Mouse (Mus musculus): ENCODE results near the gene Tbx18. TPM values are rescaled to one million over a fixed set of nuclear protein-coding genes. Genes with fewer than 3 reads are reported as not detected.

The Tbx18 gene
- polyA plus RNA-seq, 1 experiment from 2014 or later: 3.4 TPM

DNA sequence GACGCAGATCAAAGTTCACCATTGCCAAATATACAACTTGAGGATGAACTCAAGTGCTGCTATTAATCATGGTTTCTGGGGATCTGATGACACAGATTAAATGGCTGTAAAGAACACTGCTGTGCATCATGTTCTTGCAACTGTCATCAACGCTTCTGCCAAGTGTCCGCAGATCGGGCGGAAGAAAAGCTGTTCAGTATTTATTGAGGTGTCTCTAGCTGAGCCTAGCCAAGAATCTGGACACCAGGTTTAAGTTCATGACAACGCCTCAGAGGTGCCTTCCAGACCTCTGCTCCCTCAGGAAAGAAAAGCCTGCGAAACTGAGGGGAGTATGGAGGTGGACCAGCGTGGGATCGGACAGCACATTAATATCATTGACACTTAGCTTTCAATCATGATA is 44.1 kb downstream of the Tbx18 start:
- 52% methylated on average over 9 of the region's 9 CpGs for WGBS
- Histone ChIP-seq H3K9me3 (replicated peaks) (no peaks in the 10 kb centered on the region), H3K4me3 (replicated peaks) (no peak overlapping the region), H3K4me2 (no peak overlapping the region), H3K36me3 (no peaks in the 10 kb centered on the region), H3K9ac (no peak overlapping the region), H3K27ac (no peak overlapping the region), H3K4me1 (0 out of 2 replicates have a peak, but pooled peaks cover 6% of the 10 kb centered on the region), H3K27me3 (no peaks in the 10 kb centered on the region)
- no peak for ATAC-seq (replicated peaks; ENCODE audit: low FRiP score)

DNA sequence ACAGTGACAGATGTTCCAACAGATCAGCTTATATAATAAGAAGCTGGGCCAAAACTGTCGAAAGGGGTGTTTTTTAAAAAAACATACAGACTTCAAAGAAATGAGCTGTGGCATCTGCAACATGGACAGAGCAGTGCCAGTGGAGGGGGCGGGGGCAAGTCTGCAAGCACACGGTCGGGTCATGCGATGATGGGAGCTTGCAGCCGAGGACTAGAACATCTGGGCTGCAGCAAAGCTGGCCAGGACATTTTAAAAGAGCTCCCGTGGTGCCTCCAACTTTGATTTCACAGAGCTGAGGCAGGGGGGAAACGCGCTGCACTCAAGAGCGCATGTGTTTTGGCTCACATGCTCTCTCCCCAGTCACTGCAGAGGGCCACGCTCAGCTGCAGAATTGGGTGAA is 48.8 kb downstream of the Tbx18 start:
- H3K9me3 ChIP-seq (replicated peaks): no peaks in the 10 kb centered on the region
- 0 out of 2 replicates have a peak, but pooled peaks cover 6% of the 10 kb centered on the region for H3K4me1 ChIP-seq
- H3K27ac ChIP-seq: no peak overlapping the region
- H3K4me2 ChIP-seq: peak overlapping the region; percentile 28; the same call in 1 of the 2 replicates
- no peak overlapping the region for H3K4me3 ChIP-seq (replicated peaks)
- no peak overlapping the region for H3K9ac ChIP-seq
- WGBS: 48% methylated on average over 11 of the region's 11 CpGs
- no peak; the same call in 1 of the 2 replicates for ATAC-seq (replicated peaks; ENCODE audit: low FRiP score)
- H3K36me3 ChIP-seq: no peaks in the 10 kb centered on the region
- no peaks in the 10 kb centered on the region for H3K27me3 ChIP-seq

Data from kidney, embryonic 15.5 days (tissue).